Mouse (Mus musculus) stomach, postnatal 0 days (tissue): ENCODE data around the gene Rho.

Experiments used
- CTCF ChIP-seq: IDR thresholded peaks from 2 replicates; pipeline ENCODE4 v1.5.1; 2016; ENCODE audit warnings: antibody characterized with exemption, low read depth, mild to moderate bottlenecking, moderate library complexity
- EP300 ChIP-seq: optimal IDR thresholded peaks from 2 replicates; pipeline ENCODE3; 2016; ENCODE audit warnings: antibody characterized with exemption

DNA sequence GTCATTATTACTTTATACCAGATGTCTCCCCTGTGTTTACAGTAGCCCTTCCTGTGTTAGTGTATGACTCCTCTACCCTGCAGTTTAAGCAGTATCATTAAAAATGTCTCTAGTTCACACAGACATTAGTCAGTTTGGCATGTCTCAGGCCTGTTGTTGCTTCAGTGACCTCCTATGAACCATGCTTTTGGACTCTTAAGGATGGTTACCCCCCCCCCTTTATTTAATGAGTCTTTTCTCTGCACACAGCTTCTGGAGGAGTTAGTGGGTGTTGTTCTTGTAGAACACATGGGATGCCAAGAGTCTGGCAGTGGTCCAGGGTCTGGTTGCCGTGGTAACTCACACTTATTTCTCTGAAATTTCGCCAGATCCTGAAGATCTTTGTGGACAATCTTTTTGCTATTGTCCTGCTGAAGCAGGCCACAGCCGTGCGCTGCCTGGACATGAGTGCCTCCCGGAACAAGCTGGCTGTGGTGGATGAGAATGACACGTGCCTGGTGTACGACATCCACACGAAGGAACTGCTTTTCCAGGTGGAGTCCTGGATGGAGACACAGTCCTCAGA lies 40.0 kb upstream of the Rho start:
- TF ChIP-seq CTCF, result no peak
- TF ChIP-seq EP300, result no peak
